Mouse (Mus musculus): ENCODE measurements around the gene Gm2001. TPM values are rescaled to one million over a fixed set of nuclear protein-coding genes. Genes with fewer than 3 reads are reported as not detected.

Gm2001 gene
- total RNA-seq (2023): not detected

GRCm38 (mm10) chr12:87842239-87842638, at the start of gene Gm2001:
Gene Gm2001, minus strand, starts transcription at chr12:87842339.

GRCm38 (mm10) chr12:87873772-87874171, 31.6 kb upstream of the Gm2001 start, which contains the start of gene Gm2016:
Gene Gm2016, plus strand, starts transcription at chr12:87874072.

GRCm38 (mm10) chr12:87816277-87816676, 25.9 kb downstream of the Gm2001 start, which contains the start of gene BB287469:
Gene BB287469, plus strand, starts transcription at chr12:87816577.

GRCm38 (mm10) chr12:87795212-87795611, 46.9 kb downstream of the Gm2001 start, which contains the start of gene Gm21936:
Gene Gm21936, plus strand, starts transcription at chr12:87795512.

Other genes with a start within 250 kb of the Gm2001 start
- gene Oog1, start 239.7 kb downstream of the Gm2001 start, total RNA-seq (2023): not detected
- not detected for gene Gm4027, start 223.5 kb downstream of the Gm2001 start, total RNA-seq (2023)
- gene Gm16381, start 197.7 kb downstream of the Gm2001 start, total RNA-seq (2023): not detected
- not detected for gene Gm21319, start 66.6 kb downstream of the Gm2001 start, total RNA-seq (2023)
- gene Gm21936, start 46.8 kb downstream of the Gm2001 start, total RNA-seq (2023): not detected
- not detected for gene BB287469, start 25.8 kb downstream of the Gm2001 start, total RNA-seq (2023)
- not detected for gene Gm2016, start 31.7 kb upstream of the Gm2001 start, total RNA-seq (2023)
- not detected for gene Gm2022, start 53.0 kb upstream of the Gm2001 start, total RNA-seq (2023)
- not detected for gene Gm2035, start 77.5 kb upstream of the Gm2001 start, total RNA-seq (2023)
- gene Gm2042, start 111.7 kb upstream of the Gm2001 start, total RNA-seq (2023): not detected
- gene Gm2075, start 169.5 kb upstream of the Gm2001 start, total RNA-seq (2023): not detected
- gene Gm6803, start 176.4 kb upstream of the Gm2001 start, total RNA-seq (2023): not detected
- gene Gm2056, start 184.7 kb upstream of the Gm2001 start, total RNA-seq (2023): not detected
- gene Gm16368, start 241.4 kb upstream of the Gm2001 start, total RNA-seq (2023): not detected

Measured in B cell, adult 67 days (primary cell).